Mouse (Mus musculus) left cerebral cortex, adult 18-20 months (tissue): ENCODE measurements at regions not wholly inside any gene's neighbourhood (a gene's known extent, or its start where the extent isn't known, plus 50 kb on each side); places are given as distances from the start of the nearest gene placed in this dataset.

ENCODE experiments used
- DNase-seq, 2 experiments: peaks; one replicate each; pipeline ENCODE4 v3.0.0; 2021 to 2022; ENCODE audit warnings: low spot score in 2 of 2, mixed read lengths in 1 of 2

GRCm38 (mm10) chr17:63575316-63576007 lies 75.6 kb upstream of the Fbxl17 start:
- DNase-seq = peak; percentile 34 to 37

GRCm38 (mm10) chr17:63582870-63583269 lies 83.1 kb upstream of the Fbxl17 start:
- DNase-seq = no peak

- no peak for DNase-seq
Observed at GRCm38 (mm10) chr17:63607021-63607751, 107.4 kb upstream of the Fbxl17 start.

- no peak for DNase-seq
Observed at GRCm38 (mm10) chr17:63622726-63623125, 122.9 kb upstream of the Fbxl17 start.

- DNase-seq = no peak
Observed at GRCm38 (mm10) chr17:63637598-63637997, 137.8 kb upstream of the Fbxl17 start.

GRCm38 (mm10) chr17:63644390-63644789 lies 144.6 kb upstream of the Fbxl17 start:
- no peak for DNase-seq

- DNase-seq = no peak
Observed at GRCm38 (mm10) chr17:63657687-63658086, 157.9 kb upstream of the Fbxl17 start.

GRCm38 (mm10) chr17:63660841-63661481 lies 161.1 kb upstream of the Fbxl17 start:
- peak; percentile 50 to 55 for DNase-seq

- no peak for DNase-seq
Observed at GRCm38 (mm10) chr17:63661584-63661983, 161.8 kb upstream of the Fbxl17 start.

GRCm38 (mm10) chr17:63662251-63662650 lies 162.4 kb upstream of the Fbxl17 start:
- no peak for DNase-seq

GRCm38 (mm10) chr17:63676791-63677190 lies 177.0 kb upstream of the Fbxl17 start:
- DNase-seq = no peak

GRCm38 (mm10) chr17:63677996-63678657 lies 178.3 kb upstream of the Fbxl17 start:
- DNase-seq = no peak

GRCm38 (mm10) chr17:63680479-63680878 lies 180.7 kb upstream of the Fbxl17 start:
- no peak for DNase-seq

- DNase-seq = no peak
Observed at GRCm38 (mm10) chr17:63683345-63683744, 179.5 kb upstream of the Fer start.

GRCm38 (mm10) chr17:63684026-63684425 lies 178.8 kb upstream of the Fer start:
- DNase-seq = no peak

- DNase-seq = no peak
Observed at GRCm38 (mm10) chr17:63685956-63686355, 176.9 kb upstream of the Fer start.

GRCm38 (mm10) chr17:63686361-63686760 lies 176.5 kb upstream of the Fer start:
- DNase-seq = no peak

- no peak for DNase-seq
Observed at GRCm38 (mm10) chr17:63689291-63689690, 173.6 kb upstream of the Fer start.

- no peak for DNase-seq
Observed at GRCm38 (mm10) chr17:63690829-63691689, 171.8 kb upstream of the Fer start.

GRCm38 (mm10) chr17:63691690-63691968 lies 171.2 kb upstream of the Fer start:
- no peak for DNase-seq

- no peak for DNase-seq
Observed at GRCm38 (mm10) chr17:63693274-63693673, 169.6 kb upstream of the Fer start.
